Mouse (Mus musculus) olfactory bulb, adult 2 months (tissue): ENCODE measurements around the gene Tbc1d17. TPM values are rescaled to one million over a fixed set of nuclear protein-coding genes. Genes with fewer than 3 reads are reported as not detected.

Experiments used
- H3K27ac ChIP-seq: fragments of 200-500 bp; 2 replicates; pipeline ENCODE4 v1.5.1; 2012; ENCODE audit warnings: low read depth, low read length; ENCODE audit not compliant: insufficient read depth
- H3K4me1 ChIP-seq: fragments of 200-500 bp; 2 replicates; pipeline ENCODE4 v1.6.1; 2012; ENCODE audit warnings: low read length; ENCODE audit not compliant: control insufficient read depth, insufficient read depth
- H3K4me3 ChIP-seq: fragments of 200-500 bp; 2 replicates; pipeline ENCODE4 v1.5.1; 2012; ENCODE audit warnings: mild to moderate bottlenecking, low read depth, low read length, moderate library complexity; ENCODE audit not compliant: insufficient read depth
- CTCF ChIP-seq: fragments of 200-500 bp; IDR thresholded peaks from 2 replicates; pipeline ENCODE4 v1.5.1; 2012; ENCODE audit warnings: low read depth, mild to moderate bottlenecking, low read length, moderate library complexity; ENCODE audit not compliant: insufficient read depth
- POLR2A ChIP-seq: fragments of 200-500 bp; IDR thresholded peaks from 2 replicates; pipeline ENCODE4 v1.6.1; 2012; ENCODE audit warnings: mild to moderate bottlenecking, low read depth, low read length, moderate library complexity; ENCODE audit not compliant: insufficient read depth
- WGBS: fragments of 180-500 bp; shearing (Covaris S2); methylation state at CpG from one replicate; pipeline ENCODE4 v1.1.7; 2018; 5-methylcytosine and 5-hydroxymethylcytosine counted together
- polyA plus RNA-seq: library from polyadenylated mRNA; stranded (reverse); fragments of >200 nt; gene quantifications from 2 replicates; pipeline ENCODE4 v1.2.4, GENCODE M21; 2012; ENCODE audit warnings: low replicate concordance; ENCODE audit not compliant: missing spikeins, insufficient read depth, insufficient read length

Gene Tbc1d17
- polyA plus RNA-seq, 1 experiment: not detected

DNA sequence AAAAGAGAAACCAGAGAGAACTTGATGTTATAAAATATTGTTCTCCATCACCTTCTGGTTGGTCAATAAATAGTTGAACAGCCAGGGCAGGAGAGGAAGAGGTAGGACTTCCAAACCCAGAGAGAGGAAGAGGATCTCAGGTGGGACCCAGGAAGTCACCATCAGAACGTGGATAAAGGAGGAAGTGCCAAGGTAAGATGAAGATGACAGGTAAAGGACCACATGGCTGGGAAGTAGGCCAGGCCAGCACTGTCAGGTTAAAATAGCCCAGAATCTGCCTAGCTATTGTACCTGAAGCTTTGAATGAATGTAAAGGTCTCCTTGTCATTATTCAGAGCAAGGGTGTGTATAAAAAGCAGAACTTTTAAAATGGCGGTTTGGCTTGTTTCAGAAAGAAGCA is 40.0 kb downstream of the Tbc1d17 start:
- Histone ChIP-seq H3K4me1 (no peaks in the 10 kb centered on the region), H3K4me3 (no peak overlapping the region), H3K27ac (no peak overlapping the region)
- WGBS: 84% methylated on average over 2 of the region's 2 CpGs
- TF ChIP-seq POLR2A: no peak
- TF ChIP-seq CTCF: no peak

DNA sequence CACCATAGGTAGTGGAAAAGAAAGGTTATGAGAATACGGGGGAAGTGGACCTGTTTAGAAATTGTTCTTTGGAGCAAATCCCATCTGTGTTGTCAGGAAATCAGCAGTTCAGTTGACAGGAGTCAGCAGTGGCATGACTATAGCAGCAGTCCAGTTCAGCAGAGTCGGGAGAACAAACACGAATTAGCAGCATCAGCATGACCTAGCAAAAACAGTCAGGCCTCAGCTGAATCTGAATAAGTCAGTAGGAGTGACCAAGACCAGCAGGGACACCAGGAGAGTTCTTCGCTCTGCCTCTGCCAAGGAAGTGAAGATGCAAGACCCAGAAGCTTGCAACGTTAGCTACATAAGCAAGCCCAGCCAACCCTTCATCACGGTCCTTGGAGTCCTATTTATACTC is 56.1 kb downstream of the Tbc1d17 start:
- WGBS: 75% methylated on average over 6 of the region's 6 CpGs
- Histone ChIP-seq H3K4me3 (no peak overlapping the region), H3K27ac (no peak overlapping the region), H3K4me1 (no peaks in the 10 kb centered on the region)
- TF ChIP-seq POLR2A: no peak
- no peak for TF ChIP-seq CTCF

DNA sequence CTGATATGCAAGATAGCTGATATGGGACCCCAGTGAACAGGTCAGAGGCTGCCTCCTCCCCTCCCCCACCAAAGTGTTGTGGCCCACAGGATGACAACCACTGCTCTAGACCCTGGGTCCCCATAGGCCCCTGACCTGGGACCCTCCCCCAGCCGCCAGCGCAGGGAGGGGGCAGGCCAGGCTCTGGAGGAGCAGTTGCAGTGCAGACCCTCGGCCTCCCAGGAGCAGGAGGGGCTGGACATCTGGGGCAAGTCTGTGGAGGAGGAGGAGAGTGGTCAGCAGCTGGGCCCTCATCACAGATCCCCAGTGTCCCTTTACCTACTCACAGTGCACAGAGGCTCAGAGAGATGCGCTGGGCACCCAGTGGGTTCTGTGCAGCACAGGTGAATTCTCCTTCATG is 58.8 kb downstream of the Tbc1d17 start:
- Histone ChIP-seq H3K4me3 (no peak overlapping the region), H3K27ac (no peak overlapping the region), H3K4me1 (no peaks in the 10 kb centered on the region)
- WGBS: 69% methylated on average over 4 of the region's 4 CpGs
- TF ChIP-seq CTCF (no peak), POLR2A (no peak)

DNA sequence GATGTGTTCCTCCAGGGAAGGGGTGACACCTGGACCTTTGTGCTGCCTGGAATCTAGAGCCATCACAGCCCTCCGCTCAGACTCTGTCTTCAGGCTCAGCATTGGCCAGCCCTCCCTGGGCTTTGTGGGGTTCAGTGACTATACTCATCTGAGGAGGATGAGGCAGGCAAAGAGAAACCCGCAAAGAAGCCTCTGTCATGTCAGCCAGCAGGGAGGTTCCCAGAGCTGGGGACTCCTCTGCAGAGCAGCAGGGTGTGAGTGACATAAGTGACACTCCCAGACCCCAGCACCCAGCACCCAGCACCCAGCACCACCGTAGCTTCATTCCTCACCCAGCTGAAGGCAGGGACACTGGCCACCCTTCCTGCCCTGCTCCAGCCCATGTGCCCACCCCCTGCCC is 59.3 kb downstream of the Tbc1d17 start:
- WGBS: 74% methylated on average over 3 of the region's 3 CpGs
- Histone ChIP-seq H3K4me1 (no peaks in the 10 kb centered on the region), H3K27ac (no peak overlapping the region), H3K4me3 (no peak overlapping the region)
- no peak for TF ChIP-seq CTCF
- no peak for TF ChIP-seq POLR2A

Other genes starting within 250 kb of the Tbc1d17 start
- gene Myh14, start 178.2 kb downstream of the Tbc1d17 start, polyA plus RNA-seq: not detected in 2 replicates
- gene Izumo2, start 140.3 kb downstream of the Tbc1d17 start, polyA plus RNA-seq: not detected in 2 replicates
- gene Vrk3, start 100.7 kb downstream of the Tbc1d17 start, polyA plus RNA-seq: not detected in 2 replicates
- gene Zfp473, start 98.0 kb downstream of the Tbc1d17 start, polyA plus RNA-seq: not detected in 2 replicates
- not detected in 2 replicates for gene Nup62, start 33.0 kb downstream of the Tbc1d17 start, polyA plus RNA-seq
- gene Il4i1, start 32.7 kb downstream of the Tbc1d17 start, polyA plus RNA-seq: not detected in 2 replicates
- not detected in 2 replicates for gene Atf5, start 32.4 kb downstream of the Tbc1d17 start, polyA plus RNA-seq
- gene Akt1s1, start 88 bp downstream of the Tbc1d17 start, polyA plus RNA-seq: not detected in 2 replicates
- not detected in 2 replicates for gene Pnkp, start 8.1 kb upstream of the Tbc1d17 start, polyA plus RNA-seq
- gene Ptov1, start 20.7 kb upstream of the Tbc1d17 start, polyA plus RNA-seq: not detected in 2 replicates
- gene Med25, start 43.6 kb upstream of the Tbc1d17 start, polyA plus RNA-seq: not detected in 2 replicates
- not detected in 2 replicates for gene Fuz, start 47.0 kb upstream of the Tbc1d17 start, polyA plus RNA-seq
- gene Ap2a1, start 80.4 kb upstream of the Tbc1d17 start, polyA plus RNA-seq: not detected in 2 replicates
- not detected in 2 replicates for gene Tsks, start 94.1 kb upstream of the Tbc1d17 start, polyA plus RNA-seq
- not detected in 2 replicates for gene Cpt1c, start 125.8 kb upstream of the Tbc1d17 start, polyA plus RNA-seq
- not detected in 2 replicates for gene Prmt1, start 137.5 kb upstream of the Tbc1d17 start, polyA plus RNA-seq
- not detected in 2 replicates for gene Irf3, start 148.6 kb upstream of the Tbc1d17 start, polyA plus RNA-seq
- gene Bcl2l12, start 149.6 kb upstream of the Tbc1d17 start, polyA plus RNA-seq: not detected in 2 replicates
- gene Scaf1, start 167.3 kb upstream of the Tbc1d17 start, polyA plus RNA-seq: not detected in 2 replicates
- gene Rras, start 168.9 kb upstream of the Tbc1d17 start, polyA plus RNA-seq: not detected in 2 replicates
- not detected in 2 replicates for gene Prr12, start 203.8 kb upstream of the Tbc1d17 start, polyA plus RNA-seq
- not detected in 2 replicates for gene Nosip, start 213.3 kb upstream of the Tbc1d17 start, polyA plus RNA-seq
- gene Prrg2, start 213.6 kb upstream of the Tbc1d17 start, polyA plus RNA-seq: not detected in 2 replicates
- gene Rcn3, start 243.1 kb upstream of the Tbc1d17 start, polyA plus RNA-seq: not detected in 2 replicates